Mouse (Mus musculus): ENCODE data around the gene Cks1b. TPM values are rescaled to one million over a fixed set of nuclear protein-coding genes. Genes with fewer than 3 reads are reported as not detected.
A peak's percentile ranks its signal among the peaks of the same experiment; 100 is the strongest.

The Cks1b gene
- total and polyA plus RNA-seq, 3 experiments: 75.1 to 184 (median 99.8) TPM

- peaks cover 76% of the 10 kb centered on the region for H3K36me3 ChIP-seq (replicated peaks)
- DNase-seq (ENCODE audit: low spot score) (no peak), ATAC-seq (ENCODE audit: extremely low read depth, insufficient number of reproducible peaks, low FRiP score, poor library complexity, severe bottlenecking) (no peak)
- H3K27me3 ChIP-seq (ENCODE audit: insufficient read depth, low read length): no peaks in the 10 kb centered on the region
- TF ChIP-seq POLR2AphosphoS5 (IDR thresholded peaks at IDR 0.05; ENCODE audit: insufficient replicate concordance, low read depth, low read length) (no peak), TAL1 (conservative IDR thresholded peaks at IDR 0.05; ENCODE audit: low read depth, low read length) (0 out of 2 replicates have a peak, but pooled peaks have one; percentile 19)
- no peak overlapping the region; the same call in 1 of the 2 replicates for H3K4me3 ChIP-seq (ENCODE audit: low read depth, low read length)
- peaks cover 71% of the 10 kb centered on the region for H3K4me1 ChIP-seq (ENCODE audit: insufficient read depth, low read depth, low read length)
- no peaks in the 10 kb centered on the region for H3K9me3 ChIP-seq (replicated peaks)
Observed at GRCm38 (mm10) chr3:89425876-89426275, 7.7 kb upstream of the Cks1b start.

GRCm38 (mm10) chr3:89425141-89425525 is 7.0 kb upstream of the Cks1b start:
- peaks cover 76% of the 10 kb centered on the region for H3K36me3 ChIP-seq (replicated peaks)
- peaks cover 71% of the 10 kb centered on the region for H3K4me1 ChIP-seq (ENCODE audit: insufficient read depth, low read depth, low read length)
- TF ChIP-seq POLR2AphosphoS5 (IDR thresholded peaks at IDR 0.05; ENCODE audit: insufficient replicate concordance, low read depth, low read length) (no peak), GATA1 (IDR thresholded peaks at IDR 0.05; ENCODE audit: borderline replicate concordance, low read length) (no peak), CTCF (IDR thresholded peaks at IDR 0.05; ENCODE audit: low read depth, low read length) (no peak), TAL1 (conservative IDR thresholded peaks at IDR 0.05; ENCODE audit: low read depth, low read length) (no peak), GATA2 (IDR thresholded peaks at IDR 0.05; ENCODE audit: borderline replicate concordance, low read depth, low read length) (no peak)
- no peaks in the 10 kb centered on the region for H3K9me3 ChIP-seq (replicated peaks)
- ATAC-seq (ENCODE audit: extremely low read depth, insufficient number of reproducible peaks, low FRiP score, poor library complexity, severe bottlenecking): no peak
- H3K27me3 ChIP-seq (ENCODE audit: insufficient read depth, low read length): no peaks in the 10 kb centered on the region
- H3K4me3 ChIP-seq (ENCODE audit: low read depth, low read length): no peak overlapping the region; the same call in 1 of the 2 replicates
- no peak for DNase-seq (ENCODE audit: low spot score)

GRCm38 (mm10) chr3:89424416-89425140 is 6.4 kb upstream of the Cks1b start:
- ATAC-seq (ENCODE audit: extremely low read depth, insufficient number of reproducible peaks, low FRiP score, poor library complexity, severe bottlenecking) (no peak), DNase-seq (ENCODE audit: low spot score) (peak; percentile 10)
- no peaks in the 10 kb centered on the region for H3K9me3 ChIP-seq (replicated peaks)
- peak overlapping the region; percentile 58; the same call in 1 of the 2 replicates for H3K4me3 ChIP-seq (ENCODE audit: low read depth, low read length)
- peaks cover 74% of the 10 kb centered on the region for H3K36me3 ChIP-seq (replicated peaks)
- TF ChIP-seq GATA2 (IDR thresholded peaks at IDR 0.05; ENCODE audit: borderline replicate concordance, low read depth, low read length) (no peak), POLR2AphosphoS5 (IDR thresholded peaks at IDR 0.05; ENCODE audit: insufficient replicate concordance, low read depth, low read length) (no peak), GATA1 (IDR thresholded peaks at IDR 0.05; ENCODE audit: borderline replicate concordance, low read length) (no peak), TAL1 (conservative IDR thresholded peaks at IDR 0.05; ENCODE audit: low read depth, low read length) (no peak), CTCF (IDR thresholded peaks at IDR 0.05; ENCODE audit: low read depth, low read length) (no peak)
- H3K27me3 ChIP-seq (ENCODE audit: insufficient read depth, low read length): no peaks in the 10 kb centered on the region
- peaks cover 74% of the 10 kb centered on the region for H3K4me1 ChIP-seq (ENCODE audit: insufficient read depth, low read depth, low read length)

- Histone ChIP-seq H3K9me3 (replicated peaks) (no peaks in the 10 kb centered on the region), H3K4me3 (ENCODE audit: low read depth, low read length) (no peak overlapping the region), H3K27me3 (ENCODE audit: insufficient read depth, low read length) (no peaks in the 10 kb centered on the region), H3K4me1 (ENCODE audit: insufficient read depth, low read depth, low read length) (peaks cover 78% of the 10 kb centered on the region), H3K36me3 (replicated peaks) (peaks cover 64% of the 10 kb centered on the region)
- no peak for TF ChIP-seq TAL1 (conservative IDR thresholded peaks at IDR 0.05; ENCODE audit: low read depth, low read length)
- TF ChIP-seq GATA1 (IDR thresholded peaks at IDR 0.05; ENCODE audit: borderline replicate concordance, low read length): no peak
- TF ChIP-seq CTCF (IDR thresholded peaks at IDR 0.05; ENCODE audit: low read depth, low read length): no peak
- TF ChIP-seq POLR2AphosphoS5 (IDR thresholded peaks at IDR 0.05; ENCODE audit: insufficient replicate concordance, low read depth, low read length): no peak
- TF ChIP-seq GATA2 (IDR thresholded peaks at IDR 0.05; ENCODE audit: borderline replicate concordance, low read depth, low read length): no peak
- no peak for ATAC-seq (ENCODE audit: extremely low read depth, insufficient number of reproducible peaks, low FRiP score, poor library complexity, severe bottlenecking)
- DNase-seq (ENCODE audit: low spot score): no peak
Observed at GRCm38 (mm10) chr3:89422556-89423205, 4.5 kb upstream of the Cks1b start.

GRCm38 (mm10) chr3:89421810-89422473 is 3.8 kb upstream of the Cks1b start:
- peak overlapping the region; percentile 68 for H3K4me3 ChIP-seq (ENCODE audit: low read depth, low read length)
- peaks cover 78% of the 10 kb centered on the region for H3K4me1 ChIP-seq (ENCODE audit: insufficient read depth, low read depth, low read length)
- TF ChIP-seq GATA1 (IDR thresholded peaks at IDR 0.05; ENCODE audit: borderline replicate concordance, low read length) (no peak), TAL1 (conservative IDR thresholded peaks at IDR 0.05; ENCODE audit: low read depth, low read length) (no peak), POLR2AphosphoS5 (IDR thresholded peaks at IDR 0.05; ENCODE audit: insufficient replicate concordance, low read depth, low read length) (no peak), GATA2 (IDR thresholded peaks at IDR 0.05; ENCODE audit: borderline replicate concordance, low read depth, low read length) (no peak), CTCF (IDR thresholded peaks at IDR 0.05; ENCODE audit: low read depth, low read length) (no peak)
- DNase-seq (ENCODE audit: low spot score) (no peak), ATAC-seq (ENCODE audit: extremely low read depth, insufficient number of reproducible peaks, low FRiP score, poor library complexity, severe bottlenecking) (no peak)
- H3K36me3 ChIP-seq (replicated peaks): peaks cover 56% of the 10 kb centered on the region
- no peaks in the 10 kb centered on the region for H3K27me3 ChIP-seq (ENCODE audit: insufficient read depth, low read length)
- no peaks in the 10 kb centered on the region for H3K9me3 ChIP-seq (replicated peaks)

Data from G1E (cell line).